Comparison of ENCODE assay signal across 8 mouse cellular contexts in the genomic region with DNA sequence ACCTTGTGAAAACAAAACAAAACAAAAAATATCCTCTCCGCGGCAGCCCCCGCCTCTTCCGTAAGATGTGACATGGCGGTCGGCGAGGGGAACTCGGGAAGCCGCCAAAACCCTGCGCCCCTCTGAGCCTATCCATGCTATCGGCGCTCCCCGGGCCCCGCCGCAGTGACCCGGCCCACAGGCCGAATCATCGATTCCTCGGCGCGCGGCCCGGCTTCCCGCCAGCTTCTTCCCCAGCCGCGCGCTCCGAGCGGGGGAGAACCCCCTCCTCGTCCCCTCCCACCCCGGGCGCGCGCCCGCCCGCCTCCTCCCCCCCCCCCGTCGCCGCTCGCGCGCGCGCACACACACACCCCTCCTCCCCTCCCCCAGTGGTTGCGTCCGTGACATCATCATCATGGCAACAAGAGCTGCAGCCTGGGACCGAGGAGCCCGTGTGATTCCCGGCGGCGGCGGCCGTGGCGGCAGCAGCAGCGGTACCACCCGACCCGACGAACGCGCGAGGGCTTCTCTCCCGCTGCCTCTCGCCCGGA. TPM values are rescaled to one million over a fixed set of nuclear protein-coding genes. Genes with fewer than 3 reads are reported as not detected.
DNase-seq lines count a peak whose midpoint lies in the region; ATAC-seq and TF ChIP-seq lines count a peak whose summit lies in the region.

A gene (plus strand): TSS at position 383 of the 530 bp plus-strand sequence.

- under 1% methylated on average over 45 of the region's 64 CpGs for WGBS in forebrain, embryonic 12.5 days
- under 1% methylated on average over 49 of the region's 64 CpGs for WGBS in heart, embryonic 16.5 days
- WGBS in liver, embryonic 14.5 days (ENCODE audit: insufficient replicate concordance), result under 1% methylated on average over 48 of the region's 64 CpGs
- under 1% methylated on average over 46 of the region's 64 CpGs for WGBS in stomach, embryonic 15.5 days

- peak within 1 kb of the TSS; percentile 97 for H3K4me3 ChIP-seq in E14TG2a.4 (replicated peaks; ENCODE audit: low read length)
- peak within 1 kb of the TSS; percentile 91 for H3K4me3 ChIP-seq in forebrain, embryonic 12.5 days (replicated peaks)
- peak within 1 kb of the TSS; percentile 96 for H3K4me3 ChIP-seq in heart, embryonic 16.5 days (ENCODE audit: low read length)
- peak within 1 kb of the TSS; percentile 96 to 98 for H3K4me3 ChIP-seq in liver, embryonic 14.5 days (ENCODE audit: insufficient read depth in 1 of 2, low read depth in 2 of 2, low read length in 2 of 2)
- H3K4me3 ChIP-seq in stomach, embryonic 15.5 days (replicated peaks), result peak within 1 kb of the TSS; percentile 97

- TF ChIP-seq CTCF in E14TG2a.4 (conservative IDR thresholded peaks at IDR 0.05; ENCODE audit: low read length), result no peak
- TF ChIP-seq CTCF in liver, embryonic 14.5 days (IDR thresholded peaks at IDR 0.05; ENCODE audit: low read depth), result no peak

- H3K27me3 ChIP-seq in E14TG2a.4 (ENCODE audit: insufficient read depth, low read length), result no peaks in the 10 kb centered on the region
- no peaks in the 10 kb centered on the region for H3K27me3 ChIP-seq in forebrain, embryonic 12.5 days
- H3K27me3 ChIP-seq in heart, embryonic 16.5 days (ENCODE audit: control insufficient read depth, insufficient read depth, low read length), result no peaks in the 10 kb centered on the region
- H3K27me3 ChIP-seq in liver, embryonic 14.5 days (ENCODE audit: control insufficient read depth, insufficient read depth, low read length), result no peaks in the 10 kb centered on the region
- no peaks in the 10 kb centered on the region for H3K27me3 ChIP-seq in stomach, embryonic 15.5 days (replicated peaks)

- H3K4me1 ChIP-seq in E14TG2a.4 (replicated peaks; ENCODE audit: low read depth, low read length), result peaks cover 47% of the 10 kb centered on the region
- H3K4me1 ChIP-seq in forebrain, embryonic 12.5 days, result peaks cover 17% of the 10 kb centered on the region
- H3K4me1 ChIP-seq in heart, embryonic 16.5 days (ENCODE audit: control insufficient read depth, insufficient read depth, low read length), result peaks cover 9% of the 10 kb centered on the region
- peaks cover 5 to 10% of the 10 kb centered on the region in 2 experiments for H3K4me1 ChIP-seq in liver, embryonic 14.5 days (replicated peaks; ENCODE audit: control insufficient read depth in 2 of 2, insufficient read depth in 2 of 2, low read length in 1 of 2)
- H3K4me1 ChIP-seq in stomach, embryonic 15.5 days, result 0 out of 2 replicates have a peak, but pooled peaks cover 4% of the 10 kb centered on the region

- peak within 1 kb of the TSS; percentile 63 for H3K4me2 ChIP-seq in forebrain, embryonic 12.5 days
- peak within 1 kb of the TSS; percentile 83 for H3K4me2 ChIP-seq in heart, embryonic 16.5 days (ENCODE audit: low read depth, low read length)
- peak within 1 kb of the TSS; percentile 86 for H3K4me2 ChIP-seq in liver, embryonic 14.5 days (ENCODE audit: low read depth)
- peak within 1 kb of the TSS; percentile 56 for H3K4me2 ChIP-seq in stomach, embryonic 15.5 days

- DNase-seq in c-Kit-positive CD71-negative TER-119-negative erythroid progenitor cells, embryonic 14.5 days (ENCODE audit: low read depth), result peak; percentile 84
- DNase-seq in kidney, postnatal 36 days, result peak; percentile 91 to 92
- peak; percentile 81 to 83 (median 82) for DNase-seq in liver, embryonic 14.5 days (ENCODE audit: low read depth in 3 of 3, low spot score in 3 of 3)
- peak; percentile 94 for DNase-seq in neural tube, embryonic 10.5 days (ENCODE audit: extremely low spot score, low spot score)

- H3K36me3 ChIP-seq in E14TG2a.4 (ENCODE audit: insufficient read depth, low read length), result no peaks in the 10 kb centered on the region
- H3K36me3 ChIP-seq in forebrain, embryonic 12.5 days (replicated peaks), result 0 out of 2 replicates have a peak, but pooled peaks cover 4% of the 10 kb centered on the region
- no peaks in the 10 kb centered on the region for H3K36me3 ChIP-seq in heart, embryonic 16.5 days (ENCODE audit: control insufficient read depth, insufficient read depth)
- H3K36me3 ChIP-seq in liver, embryonic 14.5 days (replicated peaks; ENCODE audit: control insufficient read depth, insufficient read depth, low read depth), result no peaks in the 10 kb centered on the region
- H3K36me3 ChIP-seq in stomach, embryonic 15.5 days, result no peaks in the 10 kb centered on the region

- ATAC-seq in forebrain, embryonic 12.5 days (ENCODE audit: low FRiP score), result peak; percentile 86
- ATAC-seq in heart, embryonic 16.5 days (replicated peaks; ENCODE audit: extremely low read depth, insufficient read depth, low FRiP score), result peak; percentile 78
- ATAC-seq in liver, embryonic 14.5 days (ENCODE audit: insufficient read depth), result peak; percentile 79
- peak; percentile 79 for ATAC-seq in stomach, embryonic 15.5 days (ENCODE audit: insufficient read depth, low FRiP score, low read depth)

- no peaks in the 10 kb centered on the region for H3K9me3 ChIP-seq in E14TG2a.4 (ENCODE audit: low read length)
- 0 out of 2 replicates have a peak, but pooled peaks cover 5% of the 10 kb centered on the region for H3K9me3 ChIP-seq in forebrain, embryonic 12.5 days
- H3K9me3 ChIP-seq in heart, embryonic 16.5 days (replicated peaks; ENCODE audit: control insufficient read depth, low read length), result no peaks in the 10 kb centered on the region
- H3K9me3 ChIP-seq in liver, embryonic 14.5 days (ENCODE audit: control insufficient read depth, low read length), result no peaks in the 10 kb centered on the region
- no peaks in the 10 kb centered on the region for H3K9me3 ChIP-seq in stomach, embryonic 15.5 days

- peak within 1 kb of the TSS; percentile 95 for H3K9ac ChIP-seq in forebrain, embryonic 12.5 days
- peak within 1 kb of the TSS; percentile 97 for H3K9ac ChIP-seq in heart, embryonic 16.5 days (ENCODE audit: low read length)
- peak within 1 kb of the TSS; percentile 97 for H3K9ac ChIP-seq in liver, embryonic 14.5 days (replicated peaks)
- peak within 1 kb of the TSS; percentile 95 for H3K9ac ChIP-seq in stomach, embryonic 15.5 days

- H3K27ac ChIP-seq in forebrain, embryonic 12.5 days, result peak within 1 kb of the TSS; percentile 100
- H3K27ac ChIP-seq in heart, embryonic 16.5 days (ENCODE audit: low read length), result peak within 1 kb of the TSS; percentile 100
- peak within 1 kb of the TSS; percentile 82 for H3K27ac ChIP-seq in liver, embryonic 14.5 days
- H3K27ac ChIP-seq in stomach, embryonic 15.5 days, result peak within 1 kb of the TSS; percentile 99

- no peak for TF ChIP-seq EP300 in liver, embryonic 14.5 days (IDR thresholded peaks at IDR 0.05; ENCODE audit: low read depth)

RNA-seq across cellular contexts. Expression of the gene that starts here (rescaled TPM):
- 19.7 and 19.9 TPM in 2 replicates for polyA plus RNA-seq in forebrain, embryonic 12.5 days (2016; fragmentation: Nextera tagmentation; extraction: Ambion mirVana)
- polyA plus RNA-seq in heart, embryonic 16.5 days (2015; fragmentation: Nextera tagmentation; extraction: Ambion mirVana), result 8.4 and 9.3 TPM in 2 replicates
- polyA plus RNA-seq in liver, embryonic 14.5 days (2012; rRNA removed), result 6.3 and 10.0 TPM in 2 replicates
- polyA plus RNA-seq in liver, embryonic 14.5 days (2014; fragmentation: Nextera tagmentation; extraction: Ambion mirVana), result 4.9 and 5.7 TPM in 2 replicates
- 16.4 and 20.3 TPM in 2 replicates for polyA plus RNA-seq in stomach, embryonic 15.5 days (2015; fragmentation: Nextera tagmentation; extraction: Ambion mirVana)

Comparison
In these comparisons a context has a peak if more than half of its experiments do, and no peak if none do; other contexts are left out.
1. Peak in every context shown above with its lines: DNase-seq, ATAC-seq, H3K4me3 ChIP-seq and H3K27ac ChIP-seq.